Mouse (Mus musculus) gastrocnemius, postnatal 25 days (tissue): ENCODE results near the gene C130074G19Rik. TPM values are rescaled to one million over a fixed set of nuclear protein-coding genes. Genes with fewer than 3 reads are reported as not detected.

Experiments
- DNase-seq: peaks from one replicate; pipeline ENCODE4 v3.0.0; 2022
- total RNA-seq, 2 experiments: library from RNA; stranded (reverse); gene quantifications; 1 replicate in 1 of 2; 2 replicates in 1 of 2; pipeline ENCODE4 v1.2.3; 2021

Gene C130074G19Rik
- total RNA-seq, 2 experiments from 2014 or later = 10.9 to 18.7 TPM

- no peak for DNase-seq
Measured at GRCm38 (mm10) chr1:184873910-184874309, 9.1 kb downstream of the C130074G19Rik start.

- no peak for DNase-seq
Measured at GRCm38 (mm10) chr1:184872069-184872819, 10.8 kb downstream of the C130074G19Rik start.

- DNase-seq = no peak
Measured at GRCm38 (mm10) chr1:184871506-184871905, 11.5 kb downstream of the C130074G19Rik start.

- DNase-seq = no peak
Measured at GRCm38 (mm10) chr1:184870646-184871385, 12.2 kb downstream of the C130074G19Rik start.

- no peak for DNase-seq
Measured at GRCm38 (mm10) chr1:184869939-184870565, 13.0 kb downstream of the C130074G19Rik start.

- DNase-seq = no peak
Measured at GRCm38 (mm10) chr1:184867640-184868120, 15.3 kb downstream of the C130074G19Rik start.

GRCm38 (mm10) chr1:184864381-184864801 lies 18.6 kb downstream of the C130074G19Rik start:
- peak; percentile 36 for DNase-seq

GRCm38 (mm10) chr1:184862636-184863035 lies 20.4 kb downstream of the C130074G19Rik start:
- DNase-seq = no peak

GRCm38 (mm10) chr1:184861551-184861950 lies 21.5 kb downstream of the C130074G19Rik start:
- no peak for DNase-seq

- DNase-seq = no peak
Measured at GRCm38 (mm10) chr1:184860276-184860675, 22.7 kb downstream of the C130074G19Rik start.

- no peak for DNase-seq
Measured at GRCm38 (mm10) chr1:184858253-184858652, 24.8 kb downstream of the C130074G19Rik start.

GRCm38 (mm10) chr1:184857216-184857615 lies 25.8 kb downstream of the C130074G19Rik start:
- DNase-seq = no peak

GRCm38 (mm10) chr1:184853922-184854321 lies 29.1 kb downstream of the C130074G19Rik start:
- no peak for DNase-seq

GRCm38 (mm10) chr1:184853339-184853738 lies 29.7 kb downstream of the C130074G19Rik start:
- DNase-seq = peak; percentile 74

GRCm38 (mm10) chr1:184851741-184852618 lies 31.0 kb downstream of the C130074G19Rik start:
- DNase-seq = peak; percentile 80

GRCm38 (mm10) chr1:184851166-184851565 lies 31.9 kb downstream of the C130074G19Rik start:
- DNase-seq = no peak

GRCm38 (mm10) chr1:184846973-184847372 lies 36.0 kb downstream of the C130074G19Rik start:
- no peak for DNase-seq

GRCm38 (mm10) chr1:184846092-184846750 lies 36.8 kb downstream of the C130074G19Rik start, which contains the start of gene Marc2:
Gene Marc2, minus strand, starts transcription at chr1:184846451.
- no peak for DNase-seq

- DNase-seq = peak; percentile 94
Measured at GRCm38 (mm10) chr1:184845111-184846071, 37.6 kb downstream of the C130074G19Rik start.
